Mouse (Mus musculus) ovary, postnatal 10 days (tissue): ENCODE measurements at regions not wholly inside any gene's neighbourhood (a gene's known extent, or its start where the extent isn't known, plus 50 kb on each side); places are given as distances from the start of the nearest gene placed in this dataset.
A peak's percentile ranks its signal among the peaks of the same experiment; 100 is the strongest.
"Not testable (repeated sequence)": the region's sequence is repeated elsewhere in the genome, so short reads cannot be mapped to it uniquely, and the experiment has no call there.

Source experiments
- DNase-seq: peaks from one replicate; pipeline ENCODE4 v3.0.0; 2022; ENCODE audit warnings: low spot score

GRCm38 (mm10) chr11:20390622-20391021, 58.1 kb upstream of the Slc1a4 start:
- DNase-seq = no peak

- DNase-seq = not testable (repeated sequence)
Measured at GRCm38 (mm10) chr11:20393302-20393701, 60.8 kb upstream of the Slc1a4 start.

- DNase-seq = not testable (repeated sequence)
Measured at GRCm38 (mm10) chr11:20393807-20394206, 61.3 kb upstream of the Slc1a4 start.

DNA sequence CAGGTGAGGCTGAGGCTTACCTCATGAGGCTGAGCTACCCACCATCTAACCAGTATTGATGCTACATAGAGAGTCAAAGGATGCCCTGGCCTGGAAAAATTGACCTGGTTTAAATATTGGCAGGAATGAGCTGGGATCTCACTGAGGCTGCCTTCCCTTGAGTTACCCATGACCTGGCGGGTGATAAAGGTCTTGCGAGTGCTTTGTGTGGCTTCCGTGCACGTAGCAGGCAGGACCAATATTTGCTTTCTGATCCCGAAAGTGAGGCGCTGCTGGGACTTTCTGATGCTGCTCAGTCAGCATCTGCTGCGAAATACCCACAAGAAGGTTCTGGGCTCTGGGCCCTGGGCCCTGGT, 63.3 kb upstream of the Slc1a4 start:
- DNase-seq = no peak

DNA sequence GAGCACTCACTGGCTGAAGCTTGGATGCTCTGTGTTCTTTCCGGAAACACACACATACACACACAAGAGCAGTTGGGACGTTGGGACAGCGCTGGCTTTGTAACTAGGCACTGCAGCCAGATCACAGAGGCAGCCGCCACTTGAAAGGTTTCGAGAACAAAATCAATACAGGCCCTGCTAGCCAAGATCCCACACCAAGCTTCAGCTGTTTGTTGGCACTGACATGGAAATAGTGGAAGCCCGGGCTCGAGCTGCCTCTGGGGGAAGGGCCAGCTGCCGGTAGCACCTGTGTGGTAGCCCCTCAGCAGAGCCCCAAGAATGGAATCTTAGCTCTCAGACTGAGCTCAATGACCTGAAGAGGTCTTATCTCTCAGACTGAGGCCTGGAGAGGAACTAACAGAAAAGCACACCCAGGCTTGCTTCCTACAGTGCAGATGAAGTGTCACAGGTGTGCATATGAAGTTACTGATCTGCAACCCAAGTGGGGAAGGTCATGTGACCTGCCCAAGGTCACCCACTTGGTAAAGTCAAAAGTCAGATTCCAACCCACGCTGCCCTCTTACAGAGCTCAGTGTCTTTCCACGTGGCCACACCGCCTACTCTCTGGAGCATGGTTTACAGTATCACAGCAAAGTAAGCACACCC, 63.8 kb upstream of the Slc1a4 start:
- no peak for DNase-seq

DNA sequence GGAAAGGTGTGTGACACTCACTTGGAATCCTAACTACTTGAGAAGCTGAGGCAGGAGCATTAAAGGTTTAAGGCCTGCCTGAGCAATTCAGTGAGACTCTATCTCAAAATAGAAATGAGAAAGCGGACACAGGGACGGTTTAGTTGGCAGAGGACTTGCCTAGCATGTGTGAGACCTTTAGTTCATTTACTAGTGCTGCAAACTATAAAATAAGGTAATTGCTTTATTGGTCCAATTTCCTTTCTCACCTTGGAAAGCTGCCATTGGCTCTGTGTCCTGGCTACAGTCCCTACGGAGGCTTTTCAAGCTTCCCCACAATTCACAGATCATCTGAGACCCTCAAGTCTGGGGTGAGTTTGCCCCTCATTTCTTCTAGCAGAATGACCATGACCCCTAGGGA, 64.4 kb upstream of the Slc1a4 start:
- no peak for DNase-seq

DNA sequence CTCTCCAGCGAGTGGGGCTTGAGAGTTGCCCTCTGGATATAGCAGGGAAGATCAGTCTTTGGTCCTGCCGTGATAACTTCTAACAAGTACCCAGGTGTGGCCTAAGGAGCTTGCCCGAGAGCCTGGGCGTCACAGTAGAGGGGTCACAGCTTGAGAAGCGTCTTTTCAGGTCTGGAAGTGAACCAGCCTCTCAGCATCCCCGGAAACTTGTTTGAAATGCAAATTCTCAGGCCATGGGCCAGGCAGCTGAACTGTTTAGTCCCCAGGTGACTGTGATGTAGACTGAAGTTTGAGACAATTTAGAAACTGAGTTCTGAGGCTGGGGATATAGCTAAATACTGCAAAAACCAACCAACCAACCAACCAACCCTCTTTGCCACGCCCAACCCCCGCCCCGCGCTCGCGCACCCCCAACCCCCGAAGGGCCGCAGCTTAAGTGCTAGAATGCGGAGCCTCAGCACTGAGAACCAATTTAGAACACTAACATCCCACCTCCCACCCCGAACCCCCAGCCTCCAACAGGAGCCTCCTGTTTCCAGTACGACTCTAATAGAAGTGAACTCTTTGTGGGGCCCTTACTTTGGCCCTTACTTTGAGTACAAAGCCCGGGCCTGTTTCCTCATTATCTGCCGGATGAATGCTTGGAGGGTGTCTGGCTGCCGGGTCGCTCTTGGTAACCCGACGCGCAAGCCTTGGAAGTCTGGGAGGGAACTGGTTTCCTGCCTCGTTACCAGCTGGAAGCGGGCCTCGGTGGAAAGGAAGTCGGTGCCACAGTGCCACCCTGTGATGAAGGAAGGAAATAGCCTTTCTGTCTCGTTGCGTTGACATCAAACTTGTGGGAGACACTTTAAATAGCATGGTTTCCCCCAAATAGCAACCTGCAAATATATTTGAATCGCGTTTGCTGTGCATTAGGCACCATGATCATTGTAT, 68.1 kb upstream of the Slc1a4 start:
- DNase-seq = peak; percentile 52

DNA sequence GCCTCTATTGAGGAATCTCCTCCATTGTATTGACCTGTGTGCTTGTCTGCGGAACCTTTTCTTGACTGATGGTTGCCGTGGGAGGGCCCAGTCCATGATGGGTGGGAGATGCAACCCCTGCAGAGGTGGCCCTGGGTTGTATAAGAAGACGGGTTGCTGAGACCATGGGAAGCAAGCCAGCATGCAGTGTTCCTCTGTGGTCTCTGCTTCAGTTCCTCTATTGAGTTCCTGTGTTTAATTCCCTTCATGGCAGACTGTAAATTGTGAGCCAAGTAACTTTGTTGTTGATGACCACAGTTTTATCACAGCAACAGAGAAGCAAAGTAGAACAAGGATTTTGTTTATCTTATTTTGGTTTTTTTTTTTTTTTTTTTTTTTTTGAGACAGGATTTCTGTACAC, 70.9 kb upstream of the Slc1a4 start:
- DNase-seq = no peak

- DNase-seq = no peak
Measured at GRCm38 (mm10) chr11:20404476-20404875, 72.0 kb upstream of the Slc1a4 start.

- no peak for DNase-seq
Measured at GRCm38 (mm10) chr11:20418141-20418540, 85.6 kb upstream of the Slc1a4 start.

- DNase-seq = no peak
Measured at GRCm38 (mm10) chr11:20420876-20421275, 88.4 kb upstream of the Slc1a4 start.

GRCm38 (mm10) chr11:20436057-20436456, 103.5 kb upstream of the Slc1a4 start:
- no peak for DNase-seq

DNA sequence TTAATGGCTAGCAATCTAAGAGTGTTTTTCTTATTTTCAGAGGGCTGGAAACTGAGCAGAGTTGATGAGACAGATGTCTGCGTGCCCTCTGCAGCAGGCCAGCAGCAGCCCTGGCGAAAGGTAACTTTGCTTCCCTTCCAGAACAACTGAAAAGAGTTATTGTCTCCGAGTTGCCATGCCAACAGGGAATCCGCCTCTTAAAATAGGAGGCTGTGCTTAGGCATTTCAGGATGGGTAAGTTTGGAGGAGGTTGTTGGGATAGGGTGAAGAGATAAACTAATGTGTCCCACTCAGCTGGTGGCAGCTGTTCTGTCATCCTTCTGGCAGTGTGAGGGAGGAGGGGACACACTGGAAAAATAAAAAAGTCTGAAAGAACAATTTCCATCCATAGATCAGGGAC, 100.6 kb upstream of the Sertad2 start:
- no peak for DNase-seq

GRCm38 (mm10) chr11:20445061-20445902, 97.8 kb upstream of the Sertad2 start:
- DNase-seq = no peak

DNA sequence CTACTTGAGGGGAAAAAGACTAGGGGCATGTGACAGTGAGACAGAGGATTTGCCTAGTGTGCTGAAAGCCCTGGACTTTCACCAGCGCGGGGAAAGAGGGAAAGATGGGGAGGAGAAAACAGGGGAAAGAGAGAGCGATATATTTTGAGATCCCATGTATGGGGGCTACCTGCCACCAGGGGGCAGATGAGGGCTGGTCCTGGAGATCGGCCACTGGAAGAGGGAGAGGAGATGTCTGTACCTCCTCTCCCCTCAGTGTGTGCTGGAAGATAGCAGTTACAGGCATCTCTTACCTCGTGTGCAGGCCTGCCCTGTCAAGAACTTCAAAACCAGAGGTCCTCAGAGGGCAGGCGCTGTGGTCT, 97.2 kb upstream of the Sertad2 start:
- peak; percentile 49 for DNase-seq

DNA sequence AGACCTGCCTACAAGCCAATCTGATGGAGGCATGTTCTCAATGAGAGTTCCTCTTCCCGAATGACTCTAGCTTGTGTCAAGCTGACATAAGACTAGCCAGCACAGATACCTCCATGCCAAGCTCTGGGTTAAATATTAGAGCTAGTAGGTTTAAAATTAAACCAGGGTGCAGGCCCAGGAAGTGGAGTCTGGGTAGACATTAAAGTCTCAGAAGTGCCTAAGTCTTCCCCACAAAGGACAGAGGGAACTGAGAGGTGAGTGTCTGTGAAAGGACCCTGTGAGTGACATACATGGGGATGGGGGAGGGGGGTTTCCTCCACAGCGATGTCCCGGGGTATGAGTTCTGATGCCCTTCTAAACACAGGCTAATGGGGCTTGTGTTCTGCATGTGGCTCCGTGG, 90.2 kb upstream of the Sertad2 start:
- DNase-seq = no peak

DNA sequence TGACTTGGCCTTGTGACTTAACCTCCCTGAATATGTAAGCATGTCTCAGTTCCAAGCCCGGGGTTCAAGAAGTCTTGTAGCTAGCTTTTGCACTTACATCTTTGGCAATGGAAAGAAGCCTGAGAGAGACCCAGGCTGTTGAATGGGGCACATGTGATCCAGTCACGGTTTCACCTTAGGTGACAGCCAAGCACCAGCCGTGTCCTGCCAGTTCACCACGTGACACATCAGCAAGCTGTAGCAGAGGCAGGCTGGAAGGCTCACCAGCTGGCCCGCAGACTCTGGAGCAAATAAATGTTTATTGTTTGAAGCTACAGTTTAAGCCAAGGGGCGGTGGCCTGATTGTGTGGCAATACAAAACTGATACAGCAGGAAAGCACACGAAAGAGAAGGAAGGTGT, 89.3 kb upstream of the Sertad2 start:
- no peak for DNase-seq

GRCm38 (mm10) chr11:20455085-20455864, 87.8 kb upstream of the Sertad2 start:
- DNase-seq = peak; percentile 74

DNA sequence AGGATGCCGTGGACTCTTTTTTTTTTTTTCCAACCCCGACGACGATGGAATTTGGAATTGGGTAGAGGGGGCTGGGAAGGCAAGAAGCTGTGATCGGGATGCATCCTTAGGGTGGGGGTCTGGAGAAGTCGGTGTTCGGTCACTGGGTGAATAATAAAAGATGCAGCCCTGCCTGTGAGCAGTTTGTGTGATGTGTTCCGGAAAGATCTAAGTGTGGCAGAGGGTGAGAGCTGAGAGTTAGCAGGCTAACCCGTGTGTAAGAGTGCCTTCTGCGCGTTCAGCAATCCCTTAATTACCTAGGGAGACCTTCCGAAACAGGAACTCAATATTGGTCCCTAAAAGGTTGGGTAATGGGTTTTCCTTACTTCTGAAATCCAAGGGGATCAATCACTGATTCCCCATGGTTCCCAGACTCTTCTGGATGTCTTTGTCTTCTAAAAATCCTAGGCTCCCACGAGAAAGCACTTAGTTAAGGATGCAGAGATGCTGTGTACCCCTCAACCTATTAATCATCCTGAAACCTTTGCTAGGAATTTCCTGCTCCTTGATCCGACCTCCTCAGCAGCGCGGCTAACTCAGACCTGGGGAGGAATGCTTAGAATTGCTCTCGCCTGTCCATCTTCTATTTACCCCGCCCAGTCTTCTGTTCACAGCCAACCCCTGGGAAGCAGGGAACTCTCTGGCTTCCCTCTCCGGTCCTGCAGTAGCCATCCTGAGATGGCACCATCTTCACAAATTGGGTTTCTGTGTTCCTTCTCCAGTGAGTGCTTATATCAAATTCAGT, 87.0 kb upstream of the Sertad2 start:
- DNase-seq = no peak

- no peak for DNase-seq
Measured at GRCm38 (mm10) chr11:20459140-20459539, 83.9 kb upstream of the Sertad2 start.

DNA sequence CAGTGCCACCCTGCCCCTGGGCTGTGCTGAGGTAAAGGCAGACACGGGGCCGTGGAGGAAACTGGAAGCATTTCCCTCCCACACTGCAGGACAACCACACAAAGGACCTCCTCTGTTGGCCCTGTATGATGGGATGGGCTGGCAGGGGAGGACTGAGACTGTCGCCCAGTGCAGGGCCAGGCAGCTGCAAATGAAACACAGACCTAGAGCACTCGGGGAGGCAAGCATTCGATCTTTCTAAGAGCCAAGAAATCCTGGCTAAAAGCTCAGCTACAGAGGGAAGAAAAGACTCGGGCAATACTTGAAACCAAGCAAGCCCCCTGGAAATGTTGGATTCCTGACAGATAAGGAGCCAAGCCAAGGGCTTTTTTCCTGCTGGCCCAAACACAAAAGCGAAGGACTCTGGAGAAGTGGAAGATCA, 82.5 kb upstream of the Sertad2 start:
- DNase-seq = no peak
